Mouse (Mus musculus): ENCODE measurements at regions not wholly inside any gene's neighbourhood (a gene's known extent, or its start where the extent isn't known, plus 50 kb on each side); places are given as distances from the start of the nearest gene placed in this dataset.
"Not testable (repeated sequence)": the region's sequence is repeated elsewhere in the genome, so short reads cannot be mapped to it uniquely, and the experiment has no call there.

GRCm38 (mm10) chr7:59891363-59891762, 113.5 kb downstream of the Snurf start:
- DNase-seq (ENCODE audit: low read depth in 2 of 2, low spot score in 2 of 2): peak; percentile 1 to 6

- DNase-seq (ENCODE audit: low read depth in 2 of 2, low spot score in 2 of 2): not testable (repeated sequence)
Measured at GRCm38 (mm10) chr7:59858480-59858879, 146.4 kb downstream of the Snurf start.

Data from CD8-positive naive resting alpha-beta T cell, adult 2 months (primary cell).